Mouse (Mus musculus): ENCODE measurements around the gene Ephb3. TPM values are rescaled to one million over a fixed set of nuclear protein-coding genes. Genes with fewer than 3 reads are reported as not detected.
A peak's percentile ranks its signal among the peaks of the same experiment; 100 is the strongest.
"Not testable (repeated sequence)": the region's sequence is repeated elsewhere in the genome, so short reads cannot be mapped to it uniquely, and the experiment has no call there.

Ephb3 gene
- under 1 TPM; 0.59 to 0.84 TPM for total RNA-seq (2021)
- long read RNA-seq, experiment 1, full-length matches to known transcripts = 3 of 4 reads
- long read RNA-seq, experiment 1, partial matches to known transcripts = 0 of 4 reads
- long read RNA-seq, experiment 1, other reads (novel, unspliced or antisense) = 1 of 4 reads
- long read RNA-seq, experiment 2, partial matches to known transcripts = 1 of 1 reads
- long read RNA-seq, experiment 2, other reads (novel, unspliced or antisense) = 0 of 1 reads

DNA sequence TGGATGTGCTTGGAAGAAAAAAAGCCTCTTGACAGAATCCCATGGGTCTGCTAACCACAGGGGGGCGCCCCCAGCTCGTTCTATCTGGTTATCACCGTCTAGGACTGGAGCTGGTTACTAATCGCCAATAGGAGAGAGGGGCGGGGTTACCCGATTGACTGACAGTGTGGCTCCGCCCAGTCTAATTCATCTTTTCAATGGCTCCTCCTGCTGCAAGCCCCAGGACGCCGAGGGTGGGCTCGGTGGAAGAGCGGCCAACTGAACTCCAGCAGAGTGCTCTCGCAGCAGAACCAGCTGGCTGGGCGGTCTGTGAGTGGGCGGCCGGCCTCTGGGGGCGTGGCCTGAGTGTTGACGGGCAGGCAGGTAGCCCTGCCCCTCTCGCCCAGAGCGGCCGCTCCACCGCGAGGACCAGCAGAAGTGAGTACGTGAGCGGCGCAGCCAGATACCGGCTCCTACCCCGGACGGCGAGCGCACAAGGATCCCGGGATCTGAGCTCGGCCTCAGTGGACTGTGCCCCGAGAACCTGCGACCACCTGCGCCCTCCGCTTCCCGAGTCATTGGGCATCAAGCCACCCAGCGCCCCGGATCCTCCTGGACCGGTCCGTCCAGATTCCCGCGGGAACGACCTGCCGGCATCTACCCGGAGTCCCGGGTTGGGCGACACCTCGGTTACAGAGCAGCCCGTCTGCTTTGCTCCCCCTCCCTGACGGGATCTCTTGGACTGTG lies at the start of gene Ephb3:
Ephb3 (plus strand) TSS at position 389 of the 726 bp plus-strand sequence.
- H3K4me3 ChIP-seq = peak within 1 kb of the TSS; percentile 87
- intact Hi-C loops (cut with DNase I) = loop anchor here (1.0 to 5.0 kb wide), 5 partner anchors 43 to 208 kb away; no protein-coding TSS in a partner anchor
- DNase-seq = peak; percentile 98
- peak; percentile 98; the same call in 1 of the 2 replicates for TF ChIP-seq CTCF (IDR thresholded peaks at IDR 0.05)
- peak within 1 kb of the TSS; percentile 82 for H3K27ac ChIP-seq

DNA sequence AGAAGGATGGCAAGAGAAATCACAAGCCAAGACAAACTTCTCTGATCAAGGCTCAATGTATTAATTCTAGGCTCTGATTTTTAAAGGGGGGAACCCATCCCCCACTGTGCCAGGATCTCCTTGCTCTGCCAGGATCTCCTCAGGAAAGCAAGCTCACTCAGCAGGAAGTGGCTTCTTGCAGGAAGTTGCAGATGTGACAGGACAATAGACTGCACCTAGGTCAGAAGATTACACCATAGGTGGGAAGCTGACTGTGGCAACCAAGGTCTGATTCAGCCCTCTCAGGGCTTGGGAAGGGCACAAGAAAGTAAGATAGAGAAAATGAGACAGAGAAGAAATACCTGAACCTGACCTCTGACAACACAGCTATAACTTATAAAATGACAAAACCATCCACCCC lies 48.3 kb upstream of the Ephb3 start:
- intact Hi-C loops (cut with DNase I); H3K27ac ChIP-seq; DNase-seq; H3K4me3 ChIP-seq: not testable (repeated sequence)

DNA sequence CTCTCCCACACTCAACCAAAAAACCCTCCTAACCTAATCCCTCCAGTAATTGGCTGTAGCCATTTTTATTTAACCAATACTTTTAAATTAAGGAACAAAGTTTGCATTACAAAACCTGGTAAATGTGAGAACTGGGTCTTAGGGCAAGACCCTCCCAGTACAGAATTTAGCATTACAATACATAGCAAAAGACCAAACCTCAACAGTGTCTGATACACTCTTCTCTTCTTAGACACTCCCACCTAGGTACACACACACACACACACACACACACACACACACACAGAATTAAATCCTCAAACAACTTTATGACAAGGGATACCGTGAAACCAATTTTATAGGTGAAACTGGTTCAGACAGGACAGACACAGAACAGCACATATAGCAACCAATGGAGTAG lies 45.3 kb upstream of the Ephb3 start:
- intact Hi-C loops (cut with DNase I); H3K27ac ChIP-seq; H3K4me3 ChIP-seq; DNase-seq: not testable (repeated sequence)

- H3K27ac ChIP-seq; intact Hi-C loops (cut with DNase I); H3K4me3 ChIP-seq; DNase-seq: not testable (repeated sequence)
Measured at GRCm38 (mm10) chr16:21163423-21163822, 41.1 kb upstream of the Ephb3 start.

DNA sequence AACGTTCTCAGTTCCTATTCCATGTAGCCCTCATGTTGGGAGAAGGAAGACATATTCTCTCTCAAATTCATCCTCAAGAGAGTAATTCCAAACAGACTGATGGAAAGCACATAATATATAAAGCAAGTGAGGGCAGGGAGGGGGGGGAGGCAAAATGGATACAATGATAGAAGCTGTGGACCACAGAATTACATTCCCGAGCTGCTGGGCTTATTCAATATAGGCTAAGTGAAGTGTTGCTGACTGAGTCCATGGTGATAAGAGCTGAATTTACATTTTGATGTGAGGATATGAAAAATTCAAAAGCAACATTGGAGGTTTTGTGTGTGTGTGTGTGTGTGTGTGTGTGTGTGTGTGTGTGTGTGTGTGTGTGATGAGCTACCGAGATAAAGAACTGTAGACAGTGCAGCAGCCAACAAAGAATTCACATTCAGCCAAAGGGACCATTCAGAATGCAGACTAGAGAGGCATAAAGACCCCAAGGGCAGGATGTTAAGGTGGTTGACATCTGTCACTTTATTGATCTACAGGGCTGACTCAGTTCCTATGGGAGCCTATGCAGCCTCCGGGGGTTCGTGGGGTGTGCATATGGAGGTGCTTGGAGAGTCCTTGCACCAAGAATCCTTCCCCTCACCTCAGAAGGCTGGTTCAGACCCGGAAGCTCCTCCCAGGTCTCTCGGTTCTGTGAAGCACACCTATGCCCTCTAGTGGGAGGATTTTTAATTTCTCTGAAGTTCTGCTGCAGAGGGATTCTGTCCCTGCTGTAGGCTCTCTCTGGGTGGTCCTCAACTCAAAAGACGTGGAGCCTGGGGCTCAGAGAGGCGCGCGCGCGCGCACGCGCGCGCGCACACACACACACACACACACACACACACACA lies 39.0 kb upstream of the Ephb3 start:
- DNase-seq; intact Hi-C loops (cut with DNase I); H3K4me3 ChIP-seq; H3K27ac ChIP-seq: not testable (repeated sequence)

DNA sequence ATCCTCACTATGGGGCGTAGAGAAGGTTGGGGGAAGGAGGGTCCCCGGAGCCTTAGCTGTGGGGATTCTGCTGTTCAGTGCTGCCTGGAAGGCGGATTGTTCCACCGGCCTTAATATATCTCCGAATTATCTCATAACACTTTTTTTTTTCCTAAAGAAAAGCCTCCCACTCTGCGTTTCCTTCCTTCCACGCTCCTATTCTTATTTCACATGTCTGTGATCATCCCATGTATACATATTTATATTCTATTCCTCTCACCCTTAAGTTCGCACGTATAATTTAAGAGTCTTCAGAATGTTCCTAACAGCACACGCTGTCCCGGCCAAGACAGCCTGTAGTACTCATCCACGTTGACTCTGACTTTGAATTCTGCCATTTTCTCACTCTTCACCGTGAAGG lies 35.8 kb upstream of the Ephb3 start:
- intact Hi-C loops (cut with DNase I) = no loop called here
- Histone ChIP-seq H3K4me3 (no peak overlapping the region), H3K27ac (no peak overlapping the region)
- no peak for DNase-seq
- TF ChIP-seq CTCF (IDR thresholded peaks at IDR 0.05) = no peak

GRCm38 (mm10) chr16:21175236-21175635 lies 29.3 kb upstream of the Ephb3 start:
- no peak for DNase-seq
- Histone ChIP-seq H3K4me3 (no peak overlapping the region), H3K27ac (no peak overlapping the region)
- TF ChIP-seq CTCF (IDR thresholded peaks at IDR 0.05) = no peak
- intact Hi-C loops (cut with DNase I) = no loop called here

DNA sequence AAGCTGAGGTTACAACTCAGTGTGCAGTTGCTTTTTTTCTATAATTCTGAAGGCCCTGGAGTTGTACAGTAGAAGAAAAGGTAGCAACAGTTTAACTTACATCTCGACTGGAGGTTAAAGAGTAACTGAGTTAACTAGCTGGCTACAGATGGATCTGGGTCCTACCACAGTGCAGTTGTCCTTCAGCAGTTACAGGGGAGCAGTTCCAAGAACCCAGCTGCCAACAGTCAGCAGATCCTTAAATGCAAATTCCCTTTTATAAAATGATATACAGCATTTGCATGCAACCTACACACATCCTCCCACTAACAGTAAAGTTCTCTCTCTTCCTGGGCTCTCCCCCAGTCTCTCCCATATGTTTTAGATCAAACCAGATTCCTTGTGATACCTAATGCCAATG lies 22.4 kb upstream of the Ephb3 start:
- no peak for DNase-seq
- TF ChIP-seq CTCF (IDR thresholded peaks at IDR 0.05) = no peak
- Histone ChIP-seq H3K27ac (no peak overlapping the region), H3K4me3 (no peak overlapping the region)
- intact Hi-C loops (cut with DNase I) = no loop called here

GRCm38 (mm10) chr16:21184697-21185096 lies 19.9 kb upstream of the Ephb3 start:
- no peak for TF ChIP-seq CTCF (IDR thresholded peaks at IDR 0.05)
- no peak overlapping the region for H3K27ac ChIP-seq
- DNase-seq = no peak
- intact Hi-C loops (cut with DNase I) = no loop called here
- no peak overlapping the region for H3K4me3 ChIP-seq

GRCm38 (mm10) chr16:21187568-21187967 lies 17.0 kb upstream of the Ephb3 start:
- no peak for TF ChIP-seq CTCF (IDR thresholded peaks at IDR 0.05)
- intact Hi-C loops (cut with DNase I) = no loop called here
- no peak for DNase-seq
- Histone ChIP-seq H3K4me3 (no peak overlapping the region), H3K27ac (no peak overlapping the region)

DNA sequence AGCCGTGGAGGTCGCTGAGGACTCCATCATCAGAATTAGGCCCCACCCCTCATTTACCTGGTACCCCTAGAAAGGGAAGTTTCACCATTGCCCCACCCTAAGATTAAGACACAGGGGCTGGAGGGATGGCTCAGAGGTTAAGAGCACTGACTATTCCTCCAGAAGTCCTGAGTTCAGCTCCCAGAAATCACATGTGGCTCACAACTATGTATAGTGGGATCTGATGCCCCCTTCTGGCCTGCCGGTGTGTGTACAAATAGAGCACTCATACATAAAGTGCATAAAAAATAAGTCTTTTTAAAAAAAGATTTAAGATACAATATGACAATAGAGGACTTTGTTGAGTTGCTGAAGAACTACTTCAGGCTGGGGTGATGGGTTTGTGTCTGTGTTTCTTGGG lies 16.2 kb upstream of the Ephb3 start:
- Histone ChIP-seq H3K27ac (no peak overlapping the region), H3K4me3 (no peak overlapping the region)
- intact Hi-C loops (cut with DNase I) = no loop called here
- no peak for DNase-seq
- TF ChIP-seq CTCF (IDR thresholded peaks at IDR 0.05) = peak; percentile 19; the same call in 1 of the 2 replicates

DNA sequence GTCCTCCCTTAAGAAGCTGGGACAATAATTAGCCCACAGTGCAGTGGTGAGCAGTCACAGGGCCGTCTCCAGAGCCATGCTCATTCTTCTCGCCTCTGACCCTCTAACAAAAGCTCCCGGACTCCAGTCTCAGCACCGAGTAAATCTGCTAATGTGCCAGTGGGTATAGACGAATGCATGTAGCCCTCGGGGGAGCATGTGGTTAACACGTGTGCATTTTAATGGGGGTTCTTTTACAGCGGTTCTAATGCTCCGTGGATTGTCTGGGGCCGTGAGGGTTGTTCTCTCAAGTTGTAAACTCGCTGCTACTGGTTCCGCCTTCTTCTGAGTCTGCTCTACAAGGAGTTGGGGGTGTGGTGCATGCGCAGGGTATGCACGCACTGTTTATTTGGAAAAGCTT lies 13.0 kb upstream of the Ephb3 start:
- intact Hi-C loops (cut with DNase I) = loop anchor here (5.0 kb wide), 1 partner anchor 279 kb away; no protein-coding TSS in a partner anchor
- no peak for DNase-seq
- H3K27ac ChIP-seq = no peak overlapping the region
- TF ChIP-seq CTCF (IDR thresholded peaks at IDR 0.05) = no peak
- no peak overlapping the region for H3K4me3 ChIP-seq

Measured in gastrocnemius, adult 2 months (tissue).